Mouse (Mus musculus): ENCODE results near the gene Pla2g6.

Gene Pla2g6

GRCm38 (mm10) chr15:79328058-79328938 lies at the start of gene Pla2g6:
Gene Pla2g6 (minus strand): TSS chr15:79328390.
- peak; percentile 97 for ATAC-seq (ENCODE audit: insufficient number of reproducible peaks, low FRiP score, low TSS enrichment)

DNA sequence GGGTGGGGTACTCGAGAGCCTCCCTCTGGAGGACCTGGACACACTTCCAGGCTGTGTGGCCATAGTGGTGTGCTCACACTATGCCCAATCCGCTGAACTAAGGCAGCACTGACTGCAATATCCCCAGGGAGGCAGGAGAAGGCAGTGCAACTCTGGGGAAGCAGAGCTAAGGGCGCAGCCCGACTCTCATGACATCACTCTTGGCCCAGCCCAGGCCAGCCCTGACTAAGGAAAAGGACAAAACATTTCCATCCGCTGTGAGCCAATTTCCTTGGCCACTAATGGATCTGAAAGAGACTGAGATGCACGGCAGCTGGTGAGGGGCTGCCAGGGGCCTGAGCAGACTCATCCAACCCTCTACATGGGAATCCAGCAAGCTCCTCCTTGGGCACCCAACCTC lies 49.5 kb upstream of the Pla2g6 start:
- no peak for ATAC-seq (ENCODE audit: insufficient number of reproducible peaks, low FRiP score, low TSS enrichment)

DNA sequence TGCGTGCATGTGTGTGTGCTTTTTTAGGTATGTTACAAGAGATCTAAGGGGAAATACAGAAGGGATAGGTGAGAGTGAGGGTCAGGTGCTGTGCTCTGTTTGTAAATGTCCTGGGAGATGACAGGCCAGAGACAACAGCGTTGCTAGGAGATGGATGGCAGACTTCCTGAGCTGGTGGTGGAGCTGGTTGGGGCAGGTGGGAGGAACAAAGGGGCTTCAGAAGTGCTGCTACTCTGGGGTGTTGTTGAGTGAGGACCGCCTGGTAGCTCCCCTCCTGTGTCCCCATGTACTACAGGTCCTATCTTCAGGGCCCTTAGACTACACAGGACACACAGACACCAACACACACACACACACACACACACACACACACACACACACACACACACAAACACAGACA lies 46.6 kb upstream of the Pla2g6 start:
- no peak for ATAC-seq (ENCODE audit: insufficient number of reproducible peaks, low FRiP score, low TSS enrichment)

GRCm38 (mm10) chr15:79370281-79370843 lies 42.2 kb upstream of the Pla2g6 start:
- ATAC-seq (ENCODE audit: insufficient number of reproducible peaks, low FRiP score, low TSS enrichment): no peak

- ATAC-seq (ENCODE audit: insufficient number of reproducible peaks, low FRiP score, low TSS enrichment): no peak
Observed at GRCm38 (mm10) chr15:79369452-79370280, 41.5 kb upstream of the Pla2g6 start.

DNA sequence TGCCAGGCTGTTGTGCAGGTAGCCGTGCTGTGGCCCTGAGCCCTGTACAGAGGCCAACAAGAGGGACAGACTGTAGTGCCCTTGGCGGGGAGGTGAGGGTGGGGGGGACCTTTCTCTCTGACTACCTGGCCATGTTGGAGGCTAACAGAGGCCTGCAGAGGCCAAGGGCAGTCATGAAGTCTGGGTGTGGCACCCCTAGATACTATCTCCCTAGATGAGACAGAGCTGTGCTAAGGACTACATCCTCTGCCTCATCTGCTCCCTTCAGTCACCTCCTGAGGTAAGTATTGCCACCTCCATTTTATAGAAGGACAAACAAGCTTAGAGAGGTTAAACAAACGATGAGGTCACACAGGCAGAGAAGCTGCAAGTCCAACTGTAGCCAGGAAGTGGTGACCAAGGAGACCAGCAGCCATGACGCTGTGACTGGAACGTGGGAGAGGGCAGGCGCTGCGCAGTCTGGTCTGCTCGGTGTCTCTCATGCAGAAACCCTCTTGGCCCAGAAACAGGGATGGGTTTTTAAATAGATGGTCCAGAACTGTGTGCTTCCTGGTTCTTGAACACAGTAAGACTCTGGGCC lies 40.8 kb upstream of the Pla2g6 start:
- ATAC-seq (ENCODE audit: insufficient number of reproducible peaks, low FRiP score, low TSS enrichment): no peak

GRCm38 (mm10) chr15:79368313-79368811 lies 40.2 kb upstream of the Pla2g6 start:
- ATAC-seq (ENCODE audit: insufficient number of reproducible peaks, low FRiP score, low TSS enrichment): no peak

DNA sequence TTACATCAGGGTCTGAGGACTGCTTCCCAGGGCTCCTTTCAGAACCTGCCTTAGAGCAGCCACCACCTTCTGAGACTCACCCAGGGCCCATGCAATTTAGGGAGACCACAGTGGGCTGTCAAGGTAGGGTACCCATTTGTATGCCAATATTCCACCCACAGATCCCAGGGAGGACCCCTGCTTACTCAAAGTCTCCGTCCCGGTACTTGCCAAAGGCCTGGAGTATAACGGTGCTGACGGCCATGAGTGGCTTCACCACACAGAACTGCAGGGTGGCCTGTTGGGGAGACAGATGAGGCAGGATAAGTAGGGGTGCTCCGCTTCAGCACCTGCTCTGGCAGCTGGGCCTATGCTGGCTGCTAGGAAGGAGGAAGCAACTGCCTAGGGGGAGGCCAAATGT lies 38.2 kb upstream of the Pla2g6 start:
- no peak for ATAC-seq (ENCODE audit: insufficient number of reproducible peaks, low FRiP score, low TSS enrichment)

GRCm38 (mm10) chr15:79365068-79365467 lies 36.9 kb upstream of the Pla2g6 start:
- no peak for ATAC-seq (ENCODE audit: insufficient number of reproducible peaks, low FRiP score, low TSS enrichment)

GRCm38 (mm10) chr15:79364120-79364519 lies 35.9 kb upstream of the Pla2g6 start:
- no peak for ATAC-seq (ENCODE audit: insufficient number of reproducible peaks, low FRiP score, low TSS enrichment)

- no peak for ATAC-seq (ENCODE audit: insufficient number of reproducible peaks, low FRiP score, low TSS enrichment)
Observed at GRCm38 (mm10) chr15:79361023-79361422, 32.8 kb upstream of the Pla2g6 start.

GRCm38 (mm10) chr15:79360371-79360770 lies 32.2 kb upstream of the Pla2g6 start:
- no peak for ATAC-seq (ENCODE audit: insufficient number of reproducible peaks, low FRiP score, low TSS enrichment)

- ATAC-seq (ENCODE audit: insufficient number of reproducible peaks, low FRiP score, low TSS enrichment): no peak
Observed at GRCm38 (mm10) chr15:79359954-79360353, 31.8 kb upstream of the Pla2g6 start.

DNA sequence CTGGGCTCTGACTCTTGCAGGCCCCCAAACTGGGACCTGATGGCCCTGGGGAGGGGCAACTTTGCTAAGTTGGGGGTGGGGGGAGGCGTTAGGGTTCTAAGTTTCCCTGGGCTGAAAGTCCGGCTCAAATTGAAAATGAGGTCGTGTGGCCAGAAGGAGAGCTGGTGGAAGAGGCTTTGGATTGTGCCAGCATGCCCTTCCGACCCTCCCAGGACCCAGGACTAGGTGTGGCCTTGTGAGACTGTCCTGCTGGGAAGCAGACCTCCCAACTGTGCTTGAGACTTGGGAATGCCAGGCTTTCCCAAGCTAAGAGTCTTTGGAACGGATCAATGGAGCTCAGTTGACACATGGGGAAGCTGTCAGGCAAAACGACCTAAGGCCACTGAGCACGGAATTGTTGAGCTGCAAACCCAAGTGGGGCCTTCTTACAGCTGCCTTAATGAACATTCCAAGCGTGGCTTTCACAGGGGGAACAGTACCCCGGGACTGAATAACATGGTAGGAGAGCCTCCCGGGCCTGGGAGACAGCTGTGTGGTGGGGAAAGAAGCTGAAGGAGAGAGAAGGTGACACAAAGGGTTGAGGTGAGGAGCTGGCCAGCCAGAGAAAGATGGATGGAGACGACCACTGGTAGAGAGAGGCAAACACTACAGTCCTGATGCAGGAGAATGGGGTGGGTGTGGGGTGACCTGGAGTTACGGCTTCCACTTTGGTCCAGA lies 29.9 kb upstream of the Pla2g6 start:
- ATAC-seq (ENCODE audit: insufficient number of reproducible peaks, low FRiP score, low TSS enrichment): no peak

GRCm38 (mm10) chr15:79357036-79357911 lies 29.1 kb upstream of the Pla2g6 start:
- ATAC-seq (ENCODE audit: insufficient number of reproducible peaks, low FRiP score, low TSS enrichment): no peak

- no peak for ATAC-seq (ENCODE audit: insufficient number of reproducible peaks, low FRiP score, low TSS enrichment)
Observed at GRCm38 (mm10) chr15:79356481-79356880, 28.3 kb upstream of the Pla2g6 start.

DNA sequence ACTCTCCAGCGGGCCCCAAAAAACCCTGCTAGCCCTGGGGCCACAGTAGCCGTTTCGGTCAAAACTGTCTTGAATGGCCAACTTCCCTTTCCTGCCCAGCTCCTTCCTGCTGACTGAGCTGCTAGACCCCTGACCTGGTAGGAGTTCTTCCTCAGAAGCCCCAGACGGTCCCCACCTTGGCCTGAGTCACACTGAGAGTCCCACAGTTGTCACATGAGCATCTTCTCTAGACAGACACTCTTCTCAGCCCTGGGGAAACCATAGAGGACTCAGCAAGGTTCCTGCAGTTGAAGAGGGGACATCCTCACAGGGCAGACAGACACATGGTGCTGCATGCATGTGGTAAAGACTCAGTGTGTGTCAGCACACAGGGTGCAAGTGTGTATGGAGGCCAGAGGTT lies 26.4 kb upstream of the Pla2g6 start:
- ATAC-seq (ENCODE audit: insufficient number of reproducible peaks, low FRiP score, low TSS enrichment): no peak

DNA sequence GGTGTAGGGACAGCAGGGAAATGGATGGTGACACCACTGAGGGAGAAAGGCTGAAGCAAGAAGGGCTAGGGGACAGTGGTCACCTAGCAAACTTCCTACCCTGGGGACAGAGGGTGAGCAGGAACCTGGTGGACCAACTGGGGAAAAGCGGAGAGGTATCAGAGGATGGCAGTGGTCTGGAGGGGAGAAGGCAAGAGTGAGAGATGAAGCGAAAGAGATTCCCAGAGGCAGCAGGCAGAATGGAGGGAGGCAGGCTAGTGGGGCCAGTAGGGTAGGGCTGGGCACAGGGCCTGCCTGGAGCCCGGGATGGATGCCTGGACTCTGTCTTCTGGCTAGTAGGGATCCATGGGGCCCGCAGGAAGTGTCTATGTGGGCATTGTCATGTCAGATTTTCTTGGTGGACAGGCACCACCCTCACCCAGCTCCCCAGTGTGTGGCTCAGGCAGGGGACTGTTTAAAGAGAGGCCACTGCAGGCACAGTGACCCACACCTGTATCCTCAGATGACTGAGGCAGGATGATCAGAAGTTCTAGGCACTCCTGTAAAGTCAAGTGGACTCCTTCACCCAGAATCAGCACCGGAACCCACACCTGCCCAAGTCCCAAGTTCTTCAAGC lies 25.6 kb upstream of the Pla2g6 start:
- no peak for ATAC-seq (ENCODE audit: insufficient number of reproducible peaks, low FRiP score, low TSS enrichment)

- ATAC-seq (ENCODE audit: insufficient number of reproducible peaks, low FRiP score, low TSS enrichment): no peak
Observed at GRCm38 (mm10) chr15:79352479-79352878, 24.3 kb upstream of the Pla2g6 start.

All from cerebellum, adult (tissue).